Mouse (Mus musculus) lung, adult 2 months (tissue): ENCODE measurements at regions not wholly inside any gene's neighbourhood (a gene's known extent, or its start where the extent isn't known, plus 50 kb on each side); places are given as distances from the start of the nearest gene placed in this dataset.

Experiments used
- CTCF ChIP-seq: fragments of 200-500 bp; IDR thresholded peaks from 2 replicates; pipeline ENCODE4 v1.5.1; 2011; ENCODE audit warnings: mild to moderate bottlenecking, low read length, control low read depth; ENCODE audit not compliant: insufficient read depth
- POLR2A ChIP-seq: fragments of 200-500 bp; IDR thresholded peaks from 2 replicates; pipeline ENCODE4 v1.6.1; 2011; ENCODE audit warnings: low read depth, mild to moderate bottlenecking, control low read depth, low read length, borderline replicate concordance; ENCODE audit errors: extremely low read depth

DNA sequence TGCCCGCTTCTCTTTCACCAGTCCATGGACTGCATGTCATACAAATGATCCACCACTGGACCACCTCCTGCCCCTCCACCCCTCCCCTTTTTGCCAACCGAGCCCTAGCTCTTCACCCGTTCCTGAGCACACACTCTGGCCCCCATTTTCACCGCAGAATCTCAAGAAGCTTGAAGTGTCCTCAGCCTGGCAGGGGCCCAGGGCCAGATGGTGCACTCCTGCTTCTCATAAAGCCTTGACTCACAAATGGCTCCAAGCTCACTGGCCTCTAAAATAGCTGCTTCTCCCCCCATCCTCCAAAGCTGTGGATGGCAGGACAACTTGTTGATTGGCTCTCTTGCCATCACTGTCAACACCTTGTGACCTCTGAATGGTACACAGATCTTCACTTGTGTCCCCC, 110.0 kb downstream of the Dhx15 start:
- no peak for TF ChIP-seq POLR2A
- no peak for TF ChIP-seq CTCF
